Mouse (Mus musculus) heart, adult 2 months (tissue): ENCODE measurements around the gene Gcdh. TPM values are rescaled to one million over a fixed set of nuclear protein-coding genes. Genes with fewer than 3 reads are reported as not detected.
"Not testable (repeated sequence)": the region's sequence is repeated elsewhere in the genome, so short reads cannot be mapped to it uniquely, and the experiment has no call there.

Experiments used
- DNase-seq, 2 experiments: peaks; one replicate each; pipeline ENCODE4 v3.0.0; 2021
- H3K27ac ChIP-seq: fragments of 200-600 bp; 2 replicates; pipeline ENCODE4 v1.8.1; 2022
- H3K27me3 ChIP-seq: fragments of 200-500 bp; 2 replicates; pipeline ENCODE4 v1.6.1; 2012; ENCODE audit warnings: mild to moderate bottlenecking, low read length, inconsistent platforms, mixed read lengths; ENCODE audit not compliant: control insufficient read depth, insufficient read depth
- H3K36me3 ChIP-seq: fragments of 200-500 bp; 2 replicates; pipeline ENCODE4 v1.6.1; 2012; ENCODE audit warnings: low read length, inconsistent platforms; ENCODE audit not compliant: control insufficient read depth, insufficient read depth
- H3K4me1 ChIP-seq: fragments of 200-500 bp; 2 replicates; pipeline ENCODE4 v1.6.1; 2011; ENCODE audit warnings: low read length; ENCODE audit not compliant: control insufficient read depth, insufficient read depth
- H3K4me3 ChIP-seq: fragments of 200-600 bp; 2 replicates; pipeline ENCODE4 v1.8.1; 2022
- H3K79me2 ChIP-seq: fragments of 200-500 bp; replicated peaks from 2 replicates; pipeline ENCODE4 v1.6.1; 2012; ENCODE audit warnings: mild to moderate bottlenecking, inconsistent platforms, low read length, moderate library complexity, mixed read lengths; ENCODE audit not compliant: control insufficient read depth, insufficient read depth
- H3K9ac ChIP-seq: fragments of 200-500 bp; 2 replicates; pipeline ENCODE4 v1.6.1; 2012; ENCODE audit warnings: low read depth, mild to moderate bottlenecking, control low read depth, inconsistent platforms, low read length, mixed read lengths
- CTCF ChIP-seq: fragments of 200-600 bp; IDR thresholded peaks from 2 replicates; pipeline ENCODE4 v1.8.1; 2022; ENCODE audit warnings: antibody characterized with exemption, mild to moderate bottlenecking, moderate library complexity
- EP300 ChIP-seq: fragments of 200-500 bp; IDR thresholded peaks from 2 replicates; pipeline ENCODE4 v1.6.1; 2011; ENCODE audit warnings: low read depth, low read length, control low read depth; ENCODE audit not compliant: insufficient read depth
- POLR2A ChIP-seq: fragments of 200-500 bp; IDR thresholded peaks from 2 replicates; pipeline ENCODE4 v1.6.1; 2011; ENCODE audit warnings: mild to moderate bottlenecking, low read depth, low read length, control low read depth; ENCODE audit not compliant: insufficient read depth
- WGBS: fragments of 180-500 bp; shearing (Covaris S2); methylation state at CpG from one replicate; pipeline ENCODE4 v1.1.7; 2018; 5-methylcytosine and 5-hydroxymethylcytosine counted together
- intact Hi-C: fragments of 180-260 bp; cut with DNase I; formaldehyde crosslinking; loops from one replicate; pipeline ENCODE4 v1.15.1; 2025
- polyA plus RNA-seq: library from polyadenylated mRNA; depleted of rRNA; stranded (reverse); fragments of >200 nt; gene quantifications from 2 replicates; pipeline ENCODE4 v1.2.3, GENCODE M21; 2012
- total RNA-seq, 2 experiments: library from RNA; stranded (reverse); gene quantifications; 2 replicates each; pipeline ENCODE4 v1.2.3; 2021

Gcdh gene
- total and polyA plus RNA-seq, 3 experiments = 71.5 to 148 (median 89.9) TPM

DNA sequence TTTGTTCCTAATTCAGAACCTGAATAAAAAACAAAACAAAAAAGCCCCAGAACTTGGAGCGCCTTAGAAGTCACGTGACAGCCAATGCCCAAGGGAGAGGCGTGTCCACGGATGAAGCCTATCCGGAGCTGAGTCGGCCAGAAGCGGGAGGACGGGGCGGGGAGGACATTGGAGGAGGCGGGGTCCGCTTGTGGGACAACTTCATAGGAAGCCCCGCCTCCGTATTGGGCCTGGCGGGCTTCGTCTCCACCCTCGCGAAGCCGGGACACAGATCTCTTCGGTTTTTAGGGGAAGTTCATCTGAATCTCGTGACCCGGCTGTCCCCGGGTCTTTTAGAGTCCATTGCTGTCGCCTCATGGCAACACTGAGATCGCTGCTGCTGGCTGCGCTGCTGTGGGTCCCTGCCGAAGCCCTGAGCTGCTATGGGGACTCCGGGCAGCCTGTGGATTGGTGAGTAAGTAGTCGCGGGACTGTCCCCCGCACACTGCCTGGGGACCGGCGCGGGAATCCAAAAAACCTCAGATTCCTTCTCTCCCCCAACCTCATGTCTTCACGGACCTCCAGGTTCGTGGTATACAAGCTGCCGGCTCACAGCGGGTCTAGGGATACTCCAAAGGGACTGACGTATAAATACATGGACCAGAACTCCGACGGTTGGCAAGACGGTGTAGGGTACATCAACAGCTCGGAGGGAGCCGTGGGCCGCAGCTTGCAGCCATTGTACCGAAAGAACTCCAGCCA is 14.9 kb upstream of the Gcdh start, which contains the start of gene Dnase2a:
Gene Dnase2a, plus strand, starts transcription at position 140 of the 741 bp plus-strand sequence.
- H3K27me3 ChIP-seq = peaks cover 3% of the 10 kb centered on the region
- H3K4me1 ChIP-seq = peaks cover 1% of the 10 kb centered on the region; the same call in 1 of the 2 replicates
- peak; percentile 23; the same call in 1 of the 2 replicates for TF ChIP-seq EP300
- no peak for TF ChIP-seq CTCF
- TF ChIP-seq POLR2A = peak; percentile 68; the same call in 1 of the 2 replicates
- H3K27ac ChIP-seq = peak within 1 kb of the TSS; percentile 73
- H3K9ac ChIP-seq = peak within 1 kb of the TSS; percentile 78
- no peaks in the 10 kb centered on the region for H3K36me3 ChIP-seq
- DNase-seq = peak; percentile 96 to 99
- peak within 1 kb of the TSS; percentile 64 for H3K4me3 ChIP-seq
- WGBS = 1% methylated on average over 45 of the region's 45 CpGs
- intact Hi-C loops = no loop called here
- H3K79me2 ChIP-seq = no peaks in the 10 kb centered on the region

DNA sequence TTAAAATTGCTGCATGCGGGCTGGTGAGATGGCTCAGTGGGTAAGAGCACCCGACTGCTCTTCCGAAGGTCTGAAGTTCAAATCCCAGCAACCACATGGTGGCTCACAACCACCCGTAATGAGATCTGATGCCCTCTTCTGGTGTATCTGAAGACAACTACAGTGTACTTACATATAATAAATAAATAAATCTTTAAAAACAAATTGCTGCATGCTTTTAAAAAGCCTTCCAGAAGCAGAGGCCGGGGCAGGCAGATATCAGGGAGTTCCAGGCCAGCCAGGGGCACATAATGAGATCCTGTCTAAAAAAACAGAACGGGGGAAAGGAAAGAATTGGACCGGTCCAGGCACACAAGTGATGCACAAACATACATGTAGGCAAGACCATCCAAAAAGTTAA is 14.3 kb upstream of the Gcdh start:
- H3K4me3 ChIP-seq = peak overlapping the region; percentile 64
- H3K9ac ChIP-seq, H3K4me1 ChIP-seq, H3K79me2 ChIP-seq, H3K27me3 ChIP-seq, H3K36me3 ChIP-seq, intact Hi-C loops, DNase-seq: not testable (repeated sequence)
- H3K27ac ChIP-seq = peak overlapping the region; percentile 71
- 18% methylated on average over 7 of the region's 7 CpGs for WGBS
- peak; percentile 42 for TF ChIP-seq CTCF

- no peak overlapping the region for H3K27ac ChIP-seq
- DNase-seq = no peak
- intact Hi-C loops = no loop called here
- peaks cover 2% of the 10 kb centered on the region for H3K4me1 ChIP-seq
- WGBS = 59% methylated on average over 8 of the region's 8 CpGs
- H3K79me2 ChIP-seq = no peaks in the 10 kb centered on the region
- TF ChIP-seq POLR2A = no peak
- no peak for TF ChIP-seq EP300
- TF ChIP-seq CTCF = no peak
- no peak overlapping the region for H3K9ac ChIP-seq
- no peaks in the 10 kb centered on the region for H3K27me3 ChIP-seq
- H3K36me3 ChIP-seq = no peaks in the 10 kb centered on the region
- no peak overlapping the region for H3K4me3 ChIP-seq
Measured at GRCm38 (mm10) chr8:84907493-84907892, 13.8 kb upstream of the Gcdh start.

DNA sequence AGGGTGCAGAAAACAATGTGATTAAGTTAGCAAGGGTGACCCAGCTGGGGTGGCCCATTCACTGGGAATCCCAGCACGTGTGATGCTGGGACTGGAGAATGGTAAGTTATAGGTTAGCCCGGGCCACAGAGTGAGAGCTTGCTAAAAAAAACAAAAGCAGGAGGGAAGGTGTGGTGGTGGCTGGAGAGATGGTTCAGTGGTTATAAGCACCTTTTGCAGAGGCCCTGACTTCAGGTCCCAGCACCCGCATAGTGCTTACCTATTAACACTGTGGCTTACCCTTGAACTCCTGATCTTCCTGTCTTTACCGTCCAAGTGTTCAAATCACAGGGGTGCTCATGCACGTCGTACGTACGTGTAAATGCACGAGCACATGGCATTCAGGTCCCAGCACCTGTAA is 13.3 kb upstream of the Gcdh start:
- intact Hi-C loops = no loop called here
- WGBS = 93% methylated on average over 9 of the region's 9 CpGs

GRCm38 (mm10) chr8:84904351-84904750 is 10.6 kb upstream of the Gcdh start:
- no peak for DNase-seq
- WGBS = 82% methylated on average over 7 of the region's 7 CpGs
- Histone ChIP-seq H3K36me3 (no peaks in the 10 kb centered on the region), H3K4me3 (no peak overlapping the region), H3K4me1 (peaks cover 4% of the 10 kb centered on the region), H3K79me2 (no peaks in the 10 kb centered on the region), H3K9ac (no peak overlapping the region), H3K27me3 (no peaks in the 10 kb centered on the region), H3K27ac (no peak overlapping the region)
- intact Hi-C loops = loop anchor here (5.0 kb wide), 1 partner anchor 57 kb away; the partner anchor contains the start of gene Calr
- no peak for TF ChIP-seq EP300
- TF ChIP-seq CTCF = no peak
- no peak for TF ChIP-seq POLR2A

More for the DNA sequence above, 13.3 kb upstream of the Gcdh start:
- DNase-seq = no peak
- TF ChIP-seq CTCF = no peak
- TF ChIP-seq POLR2A = no peak
- no peak for TF ChIP-seq EP300
- Histone ChIP-seq H3K27me3 (no peaks in the 10 kb centered on the region), H3K36me3 (no peaks in the 10 kb centered on the region), H3K9ac (no peak overlapping the region), H3K4me1 (peaks cover 4% of the 10 kb centered on the region), H3K4me3 (no peak overlapping the region), H3K27ac (no peak overlapping the region), H3K79me2 (no peaks in the 10 kb centered on the region)

DNA sequence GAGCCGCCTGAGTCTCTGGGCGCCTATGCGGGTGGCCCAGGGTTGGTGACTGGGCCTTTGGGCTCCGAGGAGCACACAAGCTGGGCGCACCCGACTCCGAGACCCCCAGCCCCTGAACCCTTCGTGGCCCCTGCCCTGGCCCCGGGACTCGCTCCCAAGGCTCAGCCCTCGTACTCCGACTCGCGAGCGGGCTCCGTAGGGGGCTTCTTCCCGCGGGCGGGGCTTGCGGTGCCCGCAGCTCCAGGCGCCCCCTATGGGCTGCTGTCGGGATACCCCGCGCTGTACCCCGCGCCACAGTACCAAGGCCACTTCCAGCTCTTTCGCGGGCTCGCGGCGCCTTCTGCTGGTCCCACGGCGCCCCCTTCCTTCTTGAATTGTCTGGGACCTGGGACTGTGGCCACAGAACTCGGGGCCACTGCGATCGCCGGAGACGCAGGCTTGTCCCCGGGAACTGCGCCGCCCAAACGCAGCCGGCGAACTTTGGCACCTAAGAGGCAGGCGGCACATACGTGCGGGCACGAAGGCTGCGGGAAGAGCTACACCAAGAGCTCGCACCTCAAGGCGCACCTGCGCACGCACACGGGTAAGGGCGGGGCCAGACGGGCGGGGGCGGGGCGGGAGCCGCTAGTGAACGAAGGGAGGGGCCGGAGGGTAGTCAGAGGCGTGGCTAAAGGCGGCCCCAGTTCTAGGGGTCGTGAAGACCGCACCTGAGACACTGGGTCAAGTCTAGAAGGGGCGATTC is 9.4 kb upstream of the Gcdh start:
- intact Hi-C loops = loop anchor here (5.0 kb wide), 1 partner anchor 56 kb away; the partner anchor contains the start of gene Calr
- TF ChIP-seq CTCF = peak; percentile 99; the same call in 1 of the 2 replicates
- no peak for TF ChIP-seq POLR2A
- peaks cover 4% of the 10 kb centered on the region for H3K4me1 ChIP-seq
- peak; percentile 93 to 95 for DNase-seq
- H3K4me3 ChIP-seq = peak overlapping the region; percentile 76
- no peaks in the 10 kb centered on the region for H3K79me2 ChIP-seq
- no peaks in the 10 kb centered on the region for H3K36me3 ChIP-seq
- peak overlapping the region; percentile 80 for H3K9ac ChIP-seq
- under 1% methylated on average over 68 of the region's 68 CpGs for WGBS
- H3K27me3 ChIP-seq = no peaks in the 10 kb centered on the region
- H3K27ac ChIP-seq = peak overlapping the region; percentile 75
